Mouse (Mus musculus) C2C12 (cell line): ENCODE measurements around the gene Polr1d. TPM values are rescaled to one million over a fixed set of nuclear protein-coding genes. Genes with fewer than 3 reads are reported as not detected.

Source experiments
- H3K27me3 ChIP-seq: one replicate; pipeline ENCODE4 v1.6.1; 2011; ENCODE audit not compliant: control insufficient read depth, insufficient read depth, insufficient read length
- H3K36me3 ChIP-seq: one replicate; pipeline ENCODE4 v1.6.1; 2011; ENCODE audit not compliant: control insufficient read depth, insufficient read depth
- H3K4me3 ChIP-seq: one replicate; pipeline ENCODE4 v1.5.1; 2011; ENCODE audit warnings: mild to moderate bottlenecking, control low read depth; ENCODE audit not compliant: poor library complexity, insufficient read depth, severe bottlenecking
- H3K79me2 ChIP-seq: one replicate; pipeline ENCODE4 v1.6.1; 2011; ENCODE audit not compliant: control insufficient read depth, insufficient read depth
- H3K79me3 ChIP-seq: one replicate; pipeline ENCODE4 v1.6.1; 2011; ENCODE audit warnings: low read depth, control low read depth
- H3ac ChIP-seq: one replicate; pipeline ENCODE3; 2011; ENCODE audit warnings: low read depth; ENCODE audit not compliant: control insufficient read depth, insufficient read length
- CEBPB ChIP-seq: IDR thresholded peaks from one replicate; pipeline ENCODE4 v1.6.1; 2011; ENCODE audit warnings: low read depth, mild to moderate bottlenecking, control low read depth, moderate library complexity
- CTCF ChIP-seq: IDR thresholded peaks from one replicate; pipeline ENCODE4 v1.5.1; 2011; ENCODE audit not compliant: control insufficient read depth, insufficient read depth, insufficient read length
- FOSL1 ChIP-seq: IDR thresholded peaks from one replicate; pipeline ENCODE4 v1.8.0; 2011; ENCODE audit warnings: mild to moderate bottlenecking, low read length; ENCODE audit not compliant: poor library complexity, insufficient read depth, severe bottlenecking
- MAX ChIP-seq: IDR thresholded peaks from one replicate; pipeline ENCODE4 v1.6.1; 2011; ENCODE audit warnings: mild to moderate bottlenecking, control low read depth
- MYOD1 ChIP-seq: IDR thresholded peaks from one replicate; pipeline ENCODE4 v1.6.1; 2011; ENCODE audit warnings: low read depth; ENCODE audit not compliant: control insufficient read depth, insufficient read length
- MYOG ChIP-seq: IDR thresholded peaks from one replicate; pipeline ENCODE4 v1.6.1; 2011; ENCODE audit not compliant: control insufficient read depth, insufficient read length; ENCODE audit errors: extremely low read depth
- USF1 ChIP-seq: IDR thresholded peaks from one replicate; pipeline ENCODE4 v1.6.1; 2011; ENCODE audit warnings: low read depth, mild to moderate bottlenecking, control low read depth, moderate library complexity
- polyA plus RNA-seq: library from polyadenylated mRNA; unstranded; fragments of >200 nt; fragmentation: generic; extraction: Trizol; gene quantifications from one replicate; pipeline ENCODE4 v1.2.1, GENCODE M21; 2012; ENCODE audit warnings: missing spikeins

Gene Polr1d
- polyA plus RNA-seq, 1 experiment: 115 TPM

DNA sequence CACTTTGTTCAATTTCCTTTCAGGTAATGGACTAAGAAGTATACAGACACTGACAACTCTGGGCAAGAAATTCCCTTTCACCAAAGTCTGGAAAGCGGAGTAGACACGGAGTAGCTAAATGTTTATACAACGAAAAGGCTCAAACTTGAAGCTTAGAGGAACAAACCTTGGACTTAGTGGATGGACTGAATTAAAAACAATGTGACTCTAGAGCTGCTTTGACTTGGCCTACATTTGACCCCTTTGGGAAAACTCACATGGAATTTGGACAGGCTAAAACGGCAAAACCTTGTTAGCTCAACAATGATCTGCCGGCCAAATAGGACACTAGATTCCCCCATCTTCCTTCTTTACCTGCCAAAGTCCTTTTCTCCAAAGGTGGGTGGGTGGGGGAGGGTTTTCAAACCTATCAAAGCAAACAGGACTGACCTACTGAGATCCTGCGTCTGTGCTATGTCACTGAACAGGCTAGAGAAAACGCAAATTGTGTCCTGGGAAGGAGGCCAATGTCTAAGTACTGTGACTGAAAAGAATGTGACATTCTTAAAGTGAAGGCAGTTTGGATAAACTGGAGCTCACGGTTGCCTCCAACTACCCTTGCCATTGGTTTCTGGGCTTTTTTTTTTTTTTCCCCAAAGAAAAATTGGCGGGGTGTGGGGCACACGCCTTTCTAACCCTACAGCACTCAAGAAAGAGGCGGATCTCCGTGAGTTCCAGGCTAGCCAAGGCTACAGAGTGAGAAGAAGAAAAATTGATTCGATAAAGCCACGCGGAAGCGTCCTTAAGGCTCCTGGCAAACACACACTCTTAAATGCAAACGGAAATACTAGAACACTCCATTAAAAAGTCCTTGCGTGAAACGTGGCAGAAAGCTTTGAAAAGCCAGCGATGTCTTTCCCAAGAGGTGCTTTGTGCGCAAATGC is 1.5 kb upstream of the Polr1d start:
- Histone ChIP-seq H3K79me3 (peaks cover 33% of the 10 kb centered on the region), H3ac (no peak overlapping the region), H3K4me3 (peak overlapping the region; percentile 82), H3K27me3 (no peaks in the 10 kb centered on the region), H3K36me3 (peaks cover 16% of the 10 kb centered on the region), H3K79me2 (peaks cover 61% of the 10 kb centered on the region)
- no peak for TF ChIP-seq FOSL1
- no peak for TF ChIP-seq CTCF
- no peak for TF ChIP-seq USF1
- no peak for TF ChIP-seq MYOG
- no peak for TF ChIP-seq MAX
- no peak for TF ChIP-seq CEBPB
- TF ChIP-seq MYOD1: no peak

DNA sequence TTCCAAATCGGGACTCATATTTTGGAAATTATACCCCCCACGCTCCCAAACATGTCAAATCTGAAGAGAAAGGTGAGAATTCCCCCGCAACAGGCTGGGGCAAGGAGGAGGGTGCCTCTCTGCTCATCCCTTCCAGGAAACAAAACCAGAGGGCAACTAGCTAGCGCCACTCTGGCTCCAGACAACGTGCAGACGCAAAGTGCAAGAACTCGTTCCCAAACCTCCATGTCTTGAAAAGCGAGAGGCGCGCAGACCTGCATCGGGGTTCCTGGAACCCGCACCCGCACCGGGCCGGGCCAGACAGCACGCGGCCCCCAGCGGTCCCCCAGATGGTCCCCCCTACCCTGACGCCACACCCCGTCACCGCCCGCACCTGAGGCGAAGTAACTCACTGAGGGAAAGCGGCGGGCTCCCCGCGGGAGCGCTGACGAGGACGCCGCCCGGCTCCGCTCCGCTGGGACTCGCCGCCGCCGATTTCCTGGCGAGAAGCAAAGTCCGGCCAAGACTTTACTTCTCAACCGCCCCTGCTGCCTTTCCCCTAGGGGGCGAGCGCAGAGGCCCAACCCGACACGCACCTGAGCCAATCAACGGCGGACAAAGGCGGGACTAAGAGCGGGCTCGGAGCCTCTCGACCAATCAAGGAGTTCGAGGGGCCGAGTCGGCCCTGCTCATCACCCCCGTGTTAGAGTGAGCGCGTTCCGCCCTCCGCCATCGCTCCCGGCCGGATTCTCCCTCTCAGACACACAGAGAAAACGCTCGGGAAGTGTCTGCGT is 638 bp upstream of the Polr1d start, which contains the start of gene Lnx2:
TSS of gene Lnx2 (minus strand) at position 561 of the 773 bp plus-strand sequence.
- Histone ChIP-seq H3K79me3 (peaks cover 39% of the 10 kb centered on the region), H3K27me3 (no peaks in the 10 kb centered on the region), H3K36me3 (peaks cover 17% of the 10 kb centered on the region), H3ac (peak within 1 kb of the TSS; percentile 86), H3K79me2 (peaks cover 63% of the 10 kb centered on the region), H3K4me3 (peak within 1 kb of the TSS; percentile 82)
- TF ChIP-seq CEBPB: no peak
- peak; percentile 4 for TF ChIP-seq MAX

DNA sequence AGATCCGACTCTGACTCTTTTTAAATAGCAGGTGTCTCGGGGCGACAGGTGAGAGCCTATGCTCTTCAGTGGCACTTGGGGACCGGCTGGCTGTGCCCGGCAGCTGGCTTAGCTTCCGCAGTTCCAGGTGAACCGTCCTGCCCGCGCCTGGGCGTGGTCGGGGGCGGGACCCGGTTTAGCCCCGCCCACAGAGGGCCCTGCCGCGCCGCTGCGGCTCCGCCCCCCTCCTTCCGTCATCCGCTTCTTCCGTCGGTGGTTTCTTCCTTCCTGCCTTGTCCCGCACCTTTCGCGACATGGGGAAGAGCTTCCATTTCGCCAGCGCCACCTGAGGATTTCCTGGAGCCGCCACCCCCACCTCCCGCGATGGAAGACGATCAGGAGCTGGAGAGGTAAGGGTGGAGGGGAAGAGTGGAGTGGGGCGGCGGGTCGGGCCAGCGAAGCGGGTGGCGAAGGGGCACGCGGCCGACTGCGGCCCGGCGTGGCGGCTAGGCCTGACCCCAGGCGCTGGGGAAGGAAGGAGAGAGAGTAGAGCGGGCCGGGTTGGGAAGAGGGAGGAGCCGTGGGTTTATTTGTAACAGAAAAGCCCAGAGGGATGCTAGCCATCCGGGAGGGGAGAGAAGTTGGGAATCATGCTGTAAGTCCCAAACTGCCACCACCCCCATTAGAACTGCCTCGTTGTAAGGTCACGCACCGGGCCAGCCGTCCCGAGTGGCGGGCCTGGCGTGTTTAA is 620 bp downstream of the Polr1d start:
- TF ChIP-seq FOSL1: no peak
- Histone ChIP-seq H3K27me3 (no peaks in the 10 kb centered on the region), H3K79me2 (peaks cover 68% of the 10 kb centered on the region), H3K4me3 (peak overlapping the region; percentile 82), H3K79me3 (peaks cover 46% of the 10 kb centered on the region), H3ac (peak overlapping the region; percentile 49), H3K36me3 (peaks cover 23% of the 10 kb centered on the region)

DNA sequence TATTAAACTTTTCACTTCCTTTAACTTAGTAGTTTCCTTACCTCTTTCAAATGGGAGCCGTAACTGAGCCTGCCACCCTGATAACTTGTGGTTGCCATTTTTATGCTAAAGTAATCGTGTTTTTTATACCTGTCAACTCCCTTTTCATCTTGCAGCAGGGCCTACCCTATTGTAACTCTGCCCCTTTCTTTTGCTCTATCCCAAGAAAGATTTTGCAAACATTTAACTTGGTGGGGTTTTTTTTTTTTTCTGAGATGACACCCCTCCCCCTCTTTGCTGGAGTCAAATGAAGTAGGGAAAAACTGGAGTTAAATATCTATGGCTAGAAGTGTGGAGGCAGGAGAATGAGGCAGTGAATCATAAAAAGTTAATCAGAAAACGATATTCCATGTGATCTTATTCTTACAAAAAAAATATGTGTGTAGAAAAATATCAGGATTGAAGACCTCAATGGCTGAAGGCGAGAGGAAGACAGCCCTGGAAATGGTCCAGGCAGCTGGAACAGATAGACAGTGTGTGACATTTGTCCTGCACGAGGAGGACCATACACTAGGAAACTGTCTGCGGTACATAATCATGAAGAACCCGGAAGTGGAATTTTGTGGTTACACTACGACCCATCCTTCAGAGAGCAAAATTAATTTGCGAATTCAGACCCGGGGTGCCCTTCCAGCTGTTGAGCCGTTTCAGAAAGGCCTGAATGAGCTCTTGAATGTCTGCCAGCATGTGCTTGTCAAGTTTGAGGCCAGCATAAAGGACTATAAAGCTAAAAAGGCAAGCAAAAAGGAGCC is 1.5 kb downstream of the Polr1d start:
- peak overlapping the region; percentile 49 for H3ac ChIP-seq
- no peak for TF ChIP-seq MYOG
- TF ChIP-seq CEBPB: no peak
- TF ChIP-seq MAX: no peak
- no peak for TF ChIP-seq USF1
- no peak for TF ChIP-seq FOSL1
- peak overlapping the region; percentile 82 for H3K4me3 ChIP-seq
- peaks cover 23% of the 10 kb centered on the region for H3K36me3 ChIP-seq
- H3K27me3 ChIP-seq: no peaks in the 10 kb centered on the region
- H3K79me2 ChIP-seq: peaks cover 74% of the 10 kb centered on the region
- H3K79me3 ChIP-seq: peaks cover 51% of the 10 kb centered on the region

DNA sequence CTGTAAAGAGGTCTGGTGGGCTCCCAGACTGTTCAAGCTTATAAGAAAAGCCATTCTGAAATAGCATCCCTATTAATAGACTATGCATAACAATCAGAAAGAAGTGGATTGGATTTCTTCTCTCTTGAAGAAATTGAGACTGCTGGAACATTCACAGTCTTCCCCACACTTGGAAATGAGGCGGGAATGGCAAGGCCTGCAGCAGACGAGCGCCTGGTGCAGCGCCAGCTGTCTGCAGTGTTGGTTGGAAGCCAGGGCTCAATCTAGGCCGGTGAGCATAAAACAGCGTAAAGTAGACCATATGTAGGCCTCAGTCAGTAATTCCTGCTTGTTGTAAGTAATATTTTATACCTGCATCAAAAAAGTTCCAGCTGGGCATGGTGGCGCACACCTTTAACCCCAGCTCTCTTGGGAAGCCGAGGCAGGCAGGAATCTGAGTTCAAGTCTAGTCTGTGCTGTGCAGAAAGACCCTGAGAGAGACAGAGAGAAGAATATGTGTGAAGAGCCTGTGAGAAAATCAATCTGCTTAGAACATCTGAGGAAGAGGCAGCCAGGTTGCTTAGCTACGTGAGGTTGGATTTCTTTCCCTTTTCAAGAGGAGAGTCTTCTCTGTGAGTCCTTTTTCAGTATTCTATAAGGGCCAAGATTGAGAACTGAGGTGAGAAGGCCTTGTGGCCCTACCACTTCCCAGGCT is 8.5 kb downstream of the Polr1d start:
- no peak for TF ChIP-seq CEBPB
- no peak for TF ChIP-seq CTCF
- no peak for TF ChIP-seq USF1
- TF ChIP-seq MYOD1: no peak
- no peak for TF ChIP-seq MYOG
- TF ChIP-seq FOSL1: no peak
- no peak for TF ChIP-seq MAX
- Histone ChIP-seq H3K4me3 (no peak overlapping the region), H3ac (no peak overlapping the region), H3K79me3 (peaks cover 43% of the 10 kb centered on the region), H3K79me2 (peaks cover 80% of the 10 kb centered on the region), H3K27me3 (no peaks in the 10 kb centered on the region), H3K36me3 (peaks cover 38% of the 10 kb centered on the region)
